Mouse (Mus musculus): ENCODE measurements around the gene Ano8.
"Not testable (repeated sequence)": the region's sequence is repeated elsewhere in the genome, so short reads cannot be mapped to it uniquely, and the experiment has no call there.

Ano8 gene

DNA sequence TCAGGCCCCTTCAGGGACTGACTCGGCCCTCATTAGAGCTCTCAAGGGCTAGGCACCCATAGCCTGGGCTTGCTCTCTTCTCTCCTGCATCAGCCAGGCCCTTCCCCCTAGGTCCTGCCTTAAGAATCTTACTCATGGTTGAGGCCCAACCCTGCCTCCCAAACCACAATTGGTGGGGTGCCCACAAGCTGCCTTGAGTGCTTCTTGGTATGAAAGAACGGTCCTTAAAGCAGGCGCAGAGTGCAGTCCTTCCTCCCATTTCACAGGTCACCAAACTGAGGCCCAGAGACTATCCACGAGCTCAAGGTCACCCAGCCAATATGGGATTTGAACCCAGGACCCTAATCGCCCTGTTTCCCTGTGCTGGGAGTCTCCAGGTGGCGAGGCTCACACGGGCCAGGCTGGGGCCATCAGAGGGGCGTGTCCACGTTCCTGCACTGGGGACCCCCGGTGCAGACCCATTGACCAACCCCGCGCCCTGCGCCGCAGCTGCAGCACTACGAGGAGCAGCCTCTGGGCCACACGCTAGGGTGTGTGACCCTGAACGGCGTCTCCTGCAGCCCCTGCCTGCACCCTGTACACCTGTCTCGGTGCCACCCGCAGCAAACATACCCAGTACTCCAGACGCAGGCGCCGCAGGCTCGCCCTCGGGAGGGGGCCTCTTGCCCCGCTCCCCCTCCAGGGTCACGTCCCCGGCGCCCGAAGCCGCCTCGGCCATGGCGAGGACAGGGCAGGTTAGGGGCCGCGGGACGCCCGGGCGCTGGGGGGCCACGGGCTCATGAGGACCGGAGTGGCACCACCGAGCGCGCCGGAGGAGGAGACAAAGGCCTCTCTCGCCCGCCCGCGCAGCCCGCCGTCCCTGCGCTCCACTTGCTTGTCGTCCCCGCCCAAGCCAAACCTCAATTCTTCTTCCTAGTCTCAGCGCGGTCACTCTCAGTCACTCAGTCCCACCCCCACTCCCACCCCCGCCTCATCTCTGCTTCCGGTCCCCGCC lies at the start of gene Ano8:
Gene Ano8, minus strand, starts transcription at position 822 of the 994 bp plus-strand sequence.
- peak; percentile 62 to 86 for DNase-seq (ENCODE audit: low spot score in 2 of 2)

DNA sequence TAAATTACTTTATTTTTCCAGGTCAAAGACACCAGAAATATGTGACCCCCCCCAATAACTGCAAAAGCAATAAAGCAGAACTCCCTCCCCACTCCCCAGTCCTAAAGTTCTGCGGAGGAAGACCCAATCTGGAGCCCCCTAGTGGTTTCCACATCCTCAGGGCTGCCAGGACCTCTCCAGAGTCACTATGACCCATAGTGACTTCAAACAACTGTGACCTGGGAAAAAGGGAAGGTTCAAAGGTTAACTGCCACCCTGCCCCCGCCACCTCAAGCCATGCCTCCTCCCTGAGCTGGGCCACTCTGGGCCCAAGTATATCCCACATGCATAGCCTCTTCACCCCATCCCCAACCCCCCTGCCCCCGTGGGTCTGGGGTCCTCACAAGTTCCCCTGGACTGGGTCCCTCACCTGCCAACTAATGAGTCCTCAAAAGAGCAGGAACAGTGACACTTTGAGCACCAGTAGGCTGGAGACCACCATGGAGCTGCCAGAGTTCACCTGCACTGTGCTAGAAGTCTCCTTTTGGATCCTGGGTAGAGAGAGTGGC lies 48.6 kb upstream of the Ano8 start:
- no peak for DNase-seq (ENCODE audit: low spot score in 2 of 2)

DNA sequence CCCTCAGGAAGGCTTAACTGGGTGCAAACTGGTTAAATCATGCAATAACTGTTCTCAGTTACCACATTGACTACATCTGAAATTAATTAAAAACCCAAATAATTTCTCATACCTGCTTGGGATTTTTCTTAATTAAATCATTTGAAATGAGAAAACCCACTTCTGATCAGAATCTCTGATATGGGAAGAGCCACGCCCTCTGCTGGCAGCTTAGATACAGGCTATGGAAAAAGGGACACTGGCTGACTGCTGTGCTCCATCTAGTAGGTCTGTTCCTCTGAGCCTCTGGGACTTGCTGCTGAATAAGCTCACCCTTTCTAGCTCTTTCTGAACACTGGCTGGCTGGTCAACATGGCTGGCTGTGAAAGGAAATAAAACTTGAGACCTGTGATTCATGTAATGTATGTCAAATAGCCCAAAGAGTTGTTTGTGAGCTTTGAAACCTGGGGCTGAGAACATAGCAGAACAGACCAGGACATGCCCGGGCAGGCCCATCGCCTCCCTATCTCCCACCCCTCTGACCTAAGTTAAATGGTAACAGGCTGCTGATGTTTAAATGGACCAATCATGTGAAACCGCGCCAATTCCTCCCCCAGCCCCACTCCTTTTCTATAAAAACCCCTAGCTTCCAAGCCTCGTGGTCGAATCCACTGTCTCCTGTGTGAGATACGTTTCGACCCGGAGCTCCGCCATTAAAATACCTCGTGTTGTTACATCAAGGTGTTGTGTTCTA lies 45.1 kb upstream of the Ano8 start:
- not testable (repeated sequence) for DNase-seq (ENCODE audit: low spot score in 2 of 2)

DNA sequence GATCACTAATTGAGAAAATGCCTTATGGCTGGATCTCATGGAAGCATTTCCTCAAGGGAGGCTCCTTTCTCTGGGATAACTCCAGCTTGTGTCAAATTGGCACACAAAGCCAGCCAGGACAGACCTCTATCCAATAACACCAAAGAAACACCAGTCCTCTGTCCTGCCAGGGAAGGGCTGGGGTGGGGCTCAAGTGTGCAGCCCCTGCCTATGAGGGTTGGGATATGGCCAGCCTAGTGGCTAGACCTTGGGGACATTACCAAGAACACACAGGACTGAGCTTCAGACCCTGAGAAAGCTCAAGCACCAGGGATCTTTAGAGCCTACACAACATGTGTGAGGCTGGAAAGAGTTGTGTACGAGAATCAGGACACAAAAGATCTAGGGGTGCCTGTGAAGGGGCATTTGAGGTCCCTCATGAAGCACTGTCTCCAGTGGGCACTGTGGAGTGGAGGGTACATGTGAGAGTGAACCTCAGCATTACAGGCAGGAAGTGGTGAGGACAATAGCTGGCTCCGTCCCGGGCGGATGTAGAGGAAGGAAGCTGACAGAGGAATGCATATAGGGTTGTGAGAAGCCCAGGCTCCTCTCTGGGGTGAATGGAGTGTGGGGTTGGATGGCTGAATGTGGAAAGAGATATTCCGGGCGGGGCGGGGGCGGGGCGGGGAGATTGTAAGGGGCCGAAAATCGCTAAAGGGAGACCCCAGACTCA lies 42.8 kb upstream of the Ano8 start:
- DNase-seq (ENCODE audit: low spot score in 2 of 2) = no peak

DNA sequence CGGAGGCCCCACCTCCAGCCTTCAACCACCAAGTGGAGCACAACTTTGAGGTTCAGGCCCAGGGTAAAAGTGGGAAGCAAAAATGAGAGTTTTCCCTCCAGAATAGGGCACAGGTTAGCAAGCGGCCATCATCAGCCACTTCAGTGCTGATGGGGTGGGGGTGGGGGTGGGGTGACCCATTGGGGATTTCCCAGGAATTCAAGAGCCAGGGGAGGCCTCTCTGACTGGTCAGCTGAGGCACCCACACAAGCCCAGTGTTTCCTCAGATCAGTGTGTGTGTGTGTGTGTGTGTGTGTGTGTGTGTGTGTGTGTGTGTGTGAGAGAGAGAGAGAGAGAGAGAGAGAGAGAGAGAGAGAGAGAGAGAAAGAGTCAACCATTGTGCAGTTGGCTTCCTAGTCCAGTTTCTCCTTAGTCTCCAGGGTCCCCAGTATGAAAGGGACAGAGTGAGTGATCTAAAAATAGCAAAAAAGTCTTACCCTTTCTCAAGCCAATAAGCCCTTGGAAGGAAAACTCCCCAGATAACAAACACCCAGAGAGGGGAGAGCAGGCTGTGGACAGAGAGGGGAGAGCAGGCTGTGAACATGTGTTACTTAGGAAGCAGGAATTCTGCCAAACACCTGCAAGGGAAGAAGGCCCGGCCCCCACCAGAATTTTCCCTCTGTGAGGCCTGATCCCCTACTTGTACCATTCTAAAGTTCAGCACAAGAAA lies 41.6 kb upstream of the Ano8 start:
- no peak for DNase-seq (ENCODE audit: low spot score in 2 of 2)

DNA sequence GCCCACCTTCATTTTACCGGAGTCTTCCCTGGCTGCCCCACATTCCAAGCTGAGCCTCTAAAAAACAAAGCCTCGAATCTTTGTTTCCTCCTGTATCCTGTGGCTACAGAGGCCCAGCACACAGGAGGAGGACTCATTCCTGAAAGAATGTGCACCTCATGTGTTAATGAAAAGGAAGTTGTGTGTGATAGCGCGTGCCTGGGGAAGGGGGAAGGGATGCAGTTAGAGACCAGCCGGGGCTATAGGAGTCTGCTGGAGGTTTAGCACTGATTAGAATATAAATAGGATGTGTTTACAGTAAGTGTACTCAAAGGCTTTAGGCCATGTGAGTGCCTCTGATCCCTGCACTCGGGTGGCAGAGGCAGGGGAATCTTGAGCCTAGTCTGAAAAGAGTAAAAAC lies 40.5 kb upstream of the Ano8 start:
- no peak for DNase-seq (ENCODE audit: low spot score in 2 of 2)

DNA sequence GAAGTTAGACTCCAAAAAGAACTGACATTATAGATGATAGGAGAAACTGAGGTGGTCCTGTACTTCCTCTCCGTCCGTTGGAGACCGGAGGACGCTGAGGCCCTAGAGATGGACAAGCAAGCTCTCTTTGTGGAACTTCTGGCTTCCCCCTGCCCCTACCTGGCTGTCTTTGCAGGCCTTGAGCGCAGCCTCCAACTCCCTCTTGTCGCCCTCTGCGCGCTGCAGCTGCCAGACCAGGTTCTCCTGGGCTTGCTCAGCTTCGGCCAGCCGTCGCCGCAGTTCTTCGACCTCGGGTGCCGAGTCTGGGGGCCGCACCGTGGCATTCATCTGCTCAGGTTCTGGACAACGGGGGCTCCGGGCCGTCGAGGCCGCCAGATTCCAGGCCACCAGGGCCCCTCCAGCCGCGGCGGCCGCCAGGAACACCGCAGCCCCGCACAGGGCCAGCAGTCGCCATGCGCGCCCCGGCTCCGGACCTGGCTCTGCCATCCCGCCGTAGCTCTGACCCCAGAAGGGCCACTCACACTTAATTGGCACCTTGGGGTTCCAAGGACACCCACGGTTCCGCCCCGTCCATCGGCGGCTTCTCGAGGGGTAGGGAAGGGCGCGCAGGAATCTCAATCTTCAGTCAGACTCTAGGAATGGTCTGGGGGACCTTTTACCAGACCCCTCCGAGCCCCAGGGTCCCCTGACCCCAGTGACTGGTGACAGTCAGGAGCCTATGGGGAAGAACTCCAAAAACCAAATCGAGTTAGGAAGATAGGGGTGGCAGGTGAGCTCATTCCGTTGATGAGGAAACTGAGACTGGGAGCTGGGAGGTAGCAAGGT lies 39.7 kb upstream of the Ano8 start, which contains the start of gene Ccdc194:
Gene Ccdc194, minus strand, starts transcription at position 486 of the 825 bp plus-strand sequence.
- DNase-seq (ENCODE audit: low spot score in 2 of 2) = no peak

DNA sequence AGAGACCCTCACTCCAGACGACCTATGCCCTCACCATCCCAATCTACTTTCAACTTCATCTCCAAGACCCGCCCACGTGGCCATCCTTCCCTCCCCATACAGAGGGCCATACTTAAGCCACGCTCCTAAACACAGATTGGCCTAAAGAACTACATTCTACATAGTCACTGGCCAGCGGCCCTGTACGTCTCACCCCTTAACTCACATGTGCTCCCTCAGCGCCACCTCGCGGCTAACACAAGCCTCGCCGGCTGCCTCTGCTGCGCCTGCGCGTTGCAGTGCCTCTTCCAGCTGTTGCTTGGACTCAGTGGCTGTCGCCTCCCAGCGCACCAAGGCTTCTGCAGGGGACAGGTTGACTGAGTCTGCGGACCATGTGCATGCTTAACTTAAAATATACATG lies 35.9 kb upstream of the Ano8 start:
- DNase-seq (ENCODE audit: low spot score in 2 of 2) = peak; percentile 88 to 94

DNA sequence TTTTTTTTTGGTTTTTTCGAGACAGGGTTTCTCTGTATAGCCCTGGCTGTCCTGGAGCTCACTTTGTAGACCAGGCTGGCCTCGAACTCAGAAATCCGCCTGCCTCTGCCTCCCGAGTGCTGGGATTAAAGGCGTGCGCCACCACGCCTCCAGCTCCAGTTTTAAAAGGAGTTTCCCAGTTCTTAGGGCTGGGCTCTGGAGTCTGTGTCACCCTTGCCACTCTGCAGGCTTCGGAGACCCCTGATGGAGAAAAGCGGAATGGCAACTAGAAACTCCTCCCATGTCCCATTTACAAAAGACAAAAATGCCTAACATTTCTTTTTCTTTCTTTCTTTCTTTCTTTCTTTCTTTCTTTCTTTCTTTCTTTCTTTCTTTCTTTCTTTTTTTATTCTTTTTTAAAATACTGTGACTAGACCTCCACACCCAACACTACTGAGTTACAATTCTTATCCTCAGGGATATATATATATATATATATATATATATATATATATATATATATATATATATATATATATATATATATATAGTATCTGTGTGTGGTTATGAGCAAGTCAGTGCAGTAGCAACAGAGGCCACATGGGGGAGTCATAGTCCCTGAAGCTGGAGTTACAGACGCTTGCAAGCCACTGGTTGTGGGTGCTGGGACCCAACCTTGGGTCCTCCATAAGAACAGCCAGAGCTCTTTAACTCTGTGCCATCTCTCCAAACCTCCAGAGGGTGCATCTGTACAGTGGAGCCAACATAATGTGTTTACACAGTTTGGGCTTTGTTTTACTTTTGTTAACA lies 33.5 kb upstream of the Ano8 start:
- peak in 1 of 2 experiments; percentile 70 for DNase-seq (ENCODE audit: low spot score in 2 of 2)

DNA sequence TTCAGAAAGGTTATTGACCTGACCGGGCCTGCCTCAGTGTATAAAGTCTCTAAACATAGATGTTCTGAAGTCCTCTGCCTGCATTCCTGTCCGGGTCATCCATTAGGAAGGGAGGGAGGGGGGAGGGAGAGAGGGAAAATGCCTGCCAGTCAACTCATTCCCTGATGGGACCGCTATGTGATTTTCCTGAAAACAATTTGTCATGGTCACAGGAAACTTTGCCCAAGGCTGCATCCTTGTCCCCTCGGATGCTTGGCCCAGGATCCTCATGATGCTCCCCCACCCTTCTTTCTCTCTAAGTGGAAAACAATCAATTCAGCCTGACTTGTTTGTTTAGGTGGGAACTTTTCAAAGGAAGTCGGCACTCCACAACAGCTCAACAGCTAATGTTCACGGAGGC lies 31.0 kb upstream of the Ano8 start:
- DNase-seq (ENCODE audit: low spot score in 2 of 2) = no peak

DNA sequence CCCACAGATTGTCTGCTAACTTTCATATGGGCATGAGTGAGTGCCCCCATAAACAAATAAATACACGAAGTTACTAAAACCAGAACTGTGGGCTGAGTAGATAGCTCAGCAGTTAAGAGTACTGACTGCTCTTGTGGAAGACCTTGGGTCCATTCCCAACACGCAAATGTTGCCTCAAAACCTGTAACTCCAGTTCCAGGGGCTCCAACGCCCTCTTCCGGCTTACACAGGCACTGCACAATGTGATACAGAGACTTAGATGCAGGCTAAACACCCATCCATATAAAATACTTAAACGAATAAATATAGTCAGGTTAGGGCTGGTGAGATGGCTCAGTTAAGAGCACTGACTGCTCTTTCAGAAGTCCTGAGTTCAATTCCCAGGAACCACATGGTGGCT lies 29.3 kb upstream of the Ano8 start:
- no peak for DNase-seq (ENCODE audit: low spot score in 2 of 2)

DNA sequence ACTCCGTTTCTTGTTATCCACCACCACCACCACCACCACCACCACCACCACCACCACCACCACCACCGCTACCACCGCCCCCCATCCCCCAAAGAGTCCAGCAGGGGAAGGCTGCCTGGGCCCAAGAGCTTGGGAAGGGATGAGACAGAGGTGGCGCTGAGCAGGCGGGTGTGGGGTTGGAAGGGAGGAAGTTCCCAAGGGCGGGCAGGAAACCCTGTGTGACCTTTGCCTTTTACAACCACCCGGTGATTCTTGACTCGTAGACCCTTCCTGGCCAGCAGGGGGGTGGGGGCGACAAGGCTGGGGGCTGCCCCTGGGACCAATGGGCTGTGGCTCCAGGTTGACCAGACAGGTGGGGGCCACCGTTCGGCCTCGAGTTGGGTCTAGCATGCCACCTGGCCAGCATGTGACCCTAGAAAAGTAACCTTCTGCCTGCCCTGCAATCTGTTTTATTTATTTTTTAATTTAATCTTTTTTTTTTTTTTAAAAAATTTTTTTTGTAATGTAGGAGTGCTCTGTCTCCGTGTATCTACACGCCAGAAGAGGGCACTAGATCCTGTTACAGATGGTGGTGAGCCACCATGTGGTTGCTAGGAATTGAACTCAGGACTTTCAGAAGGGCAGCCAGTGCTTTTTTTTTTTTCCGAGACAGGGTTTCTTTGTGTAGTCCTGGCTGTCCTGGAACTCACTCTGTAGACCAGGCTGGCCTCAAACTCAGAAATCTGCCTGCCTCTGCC lies 27.4 kb upstream of the Ano8 start:
- DNase-seq (ENCODE audit: low spot score in 2 of 2) = no peak

DNA sequence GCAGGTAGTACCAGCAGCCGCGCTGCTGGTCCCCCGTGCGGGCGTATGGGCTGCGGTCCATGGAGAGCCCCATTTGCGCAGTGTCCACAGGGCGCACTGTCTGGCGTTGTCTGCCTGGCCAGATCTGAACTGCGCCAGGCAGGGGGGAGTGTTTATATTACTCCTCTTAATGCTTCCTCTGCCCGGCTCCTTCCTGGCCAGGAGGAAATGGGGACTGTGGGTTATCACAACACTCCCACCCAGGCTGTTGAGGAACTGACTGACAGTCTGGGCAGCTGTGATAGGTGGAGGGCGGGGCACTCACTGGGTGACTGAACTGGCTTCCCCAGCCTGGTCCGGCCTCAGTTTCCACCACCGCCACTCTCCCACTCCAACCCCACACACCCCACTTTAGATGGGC lies 25.9 kb upstream of the Ano8 start, which contains the start of gene Plvap:
Gene Plvap, minus strand, starts transcription at position 109 of the 400 bp plus-strand sequence.
- peak in 1 of 2 experiments; percentile 46 for DNase-seq (ENCODE audit: low spot score in 2 of 2)

DNA sequence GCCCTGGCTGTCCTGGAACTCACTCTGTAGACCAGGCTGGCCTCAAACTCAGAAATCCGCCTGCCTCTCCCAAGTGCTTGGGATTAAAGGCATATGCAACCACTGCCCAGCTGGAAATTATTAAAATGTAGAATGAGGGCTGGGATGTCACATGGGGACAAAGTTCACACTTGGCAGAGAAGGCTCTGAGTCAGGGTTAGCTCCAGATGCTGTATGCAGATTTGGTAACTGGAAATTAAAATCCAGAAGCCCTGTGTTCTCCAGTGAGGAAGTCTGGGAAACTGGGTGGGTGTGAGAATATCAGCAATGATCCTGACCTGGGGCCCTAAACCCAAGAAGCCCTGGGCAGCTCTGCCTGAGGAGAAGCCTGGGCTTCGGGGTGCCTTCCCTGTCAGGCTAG lies 23.6 kb upstream of the Ano8 start:
- DNase-seq (ENCODE audit: low spot score in 2 of 2) = no peak

DNA sequence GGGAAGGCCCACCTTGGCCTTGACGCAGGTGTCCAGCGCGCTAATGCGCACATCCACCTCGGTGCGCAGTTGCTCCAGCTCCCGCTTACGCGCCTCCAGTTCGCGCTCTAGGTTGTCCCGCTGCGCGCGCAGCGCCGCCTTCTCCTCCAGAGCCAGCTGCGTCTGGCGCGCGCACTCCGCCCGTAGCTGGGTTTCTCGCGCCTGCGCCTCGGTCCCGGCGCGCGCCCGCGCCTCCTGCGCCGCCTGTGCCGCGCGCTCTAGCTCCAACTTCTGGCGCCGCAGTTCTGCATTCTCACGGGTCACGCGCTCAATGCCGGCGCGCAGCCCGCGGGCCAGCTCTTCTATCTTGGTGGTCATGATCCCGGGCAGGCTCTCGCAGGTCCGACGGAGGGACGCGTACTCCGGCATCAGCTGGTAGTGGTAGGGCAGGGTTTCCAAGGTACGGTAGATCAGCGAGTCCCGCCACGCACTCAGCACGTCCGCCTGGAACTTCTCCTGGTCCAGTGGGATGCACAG lies 21.9 kb upstream of the Ano8 start:
- DNase-seq (ENCODE audit: low spot score in 2 of 2) = peak in 1 of 2 experiments; percentile 68

DNA sequence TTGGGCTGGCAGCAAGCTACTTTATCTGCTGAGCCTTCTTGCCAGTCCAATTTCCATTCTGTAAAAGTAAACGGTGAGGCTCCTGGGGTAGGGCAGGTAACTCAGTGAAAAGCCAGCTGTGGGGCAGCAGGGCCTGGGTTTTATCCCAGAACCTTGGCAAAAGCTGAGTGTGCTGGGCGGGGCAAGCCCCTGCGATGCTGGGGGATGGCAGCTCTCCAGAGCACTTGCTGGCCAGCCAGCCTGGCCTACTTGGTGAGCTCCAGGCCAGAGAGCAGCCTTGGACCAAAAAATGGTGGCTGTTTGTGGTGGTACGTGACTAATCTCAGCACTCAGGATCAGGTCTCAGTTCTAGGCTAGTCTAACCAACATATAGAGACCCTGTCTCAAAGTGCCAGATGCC lies 20.2 kb upstream of the Ano8 start:
- no peak for DNase-seq (ENCODE audit: low spot score in 2 of 2)

DNA sequence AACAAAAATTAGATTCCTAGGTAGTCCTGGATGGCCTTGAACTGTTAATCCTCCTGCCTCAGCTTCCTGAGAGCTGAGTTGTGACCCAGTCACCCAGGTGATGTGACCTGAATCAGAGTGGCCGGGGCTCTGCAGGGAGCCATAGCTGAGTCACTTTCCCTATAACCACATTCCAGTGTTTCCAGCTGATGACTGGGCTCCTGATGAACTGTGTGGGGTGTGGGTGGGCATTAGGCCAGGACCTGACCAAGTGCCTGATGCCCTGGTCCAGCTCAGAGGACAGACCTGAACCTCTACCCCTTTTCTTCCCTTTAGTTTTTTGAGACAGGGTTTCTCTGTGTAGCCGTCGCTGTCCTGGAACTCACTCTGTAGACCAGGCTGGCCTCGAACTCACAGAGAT lies 19.6 kb upstream of the Ano8 start:
- no peak for DNase-seq (ENCODE audit: low spot score in 2 of 2)

DNA sequence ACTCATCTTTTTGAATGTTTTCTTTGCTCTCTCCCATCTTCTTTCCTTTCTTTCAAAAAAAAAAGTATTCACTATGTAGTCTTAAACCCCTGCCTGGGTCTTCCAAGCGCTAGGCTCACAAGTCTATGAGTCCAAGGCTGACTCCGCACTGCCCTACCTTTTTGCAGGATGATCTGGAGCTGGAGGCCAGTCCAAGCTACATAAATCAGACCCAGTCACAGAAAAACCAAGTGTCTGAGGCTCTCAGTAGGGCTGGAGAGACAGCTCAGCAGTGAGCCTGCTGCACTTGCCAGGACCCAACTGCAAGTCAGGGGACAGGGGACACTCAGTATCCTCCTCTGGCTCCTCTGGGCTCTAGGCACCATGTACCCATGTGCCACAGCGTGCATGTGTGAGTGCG lies 18.6 kb upstream of the Ano8 start:
- DNase-seq (ENCODE audit: low spot score in 2 of 2) = no peak

Data from spleen, postnatal 10 days (tissue).